Mouse (Mus musculus) C2C12 (cell line): ENCODE measurements around the gene Sox5. TPM values are rescaled to one million over a fixed set of nuclear protein-coding genes. Genes with fewer than 3 reads are reported as not detected.

Source experiments
- H3K27me3 ChIP-seq: one replicate; pipeline ENCODE4 v1.6.1; 2011; ENCODE audit not compliant: control insufficient read depth, insufficient read depth, insufficient read length
- H3K36me3 ChIP-seq: one replicate; pipeline ENCODE4 v1.6.1; 2011; ENCODE audit not compliant: control insufficient read depth, insufficient read depth
- H3K4me3 ChIP-seq: one replicate; pipeline ENCODE4 v1.5.1; 2011; ENCODE audit warnings: mild to moderate bottlenecking, control low read depth; ENCODE audit not compliant: poor library complexity, insufficient read depth, severe bottlenecking
- H3K79me2 ChIP-seq: one replicate; pipeline ENCODE4 v1.6.1; 2011; ENCODE audit not compliant: control insufficient read depth, insufficient read depth
- H3K79me3 ChIP-seq: one replicate; pipeline ENCODE4 v1.6.1; 2011; ENCODE audit warnings: low read depth, control low read depth
- H3ac ChIP-seq: one replicate; pipeline ENCODE3; 2011; ENCODE audit warnings: low read depth; ENCODE audit not compliant: control insufficient read depth, insufficient read length
- CEBPB ChIP-seq: IDR thresholded peaks from one replicate; pipeline ENCODE4 v1.6.1; 2011; ENCODE audit warnings: low read depth, mild to moderate bottlenecking, control low read depth, moderate library complexity
- CTCF ChIP-seq: IDR thresholded peaks from one replicate; pipeline ENCODE4 v1.5.1; 2011; ENCODE audit not compliant: control insufficient read depth, insufficient read depth, insufficient read length
- FOSL1 ChIP-seq: IDR thresholded peaks from one replicate; pipeline ENCODE4 v1.8.0; 2011; ENCODE audit warnings: mild to moderate bottlenecking, low read length; ENCODE audit not compliant: poor library complexity, insufficient read depth, severe bottlenecking
- MAX ChIP-seq: IDR thresholded peaks from one replicate; pipeline ENCODE4 v1.6.1; 2011; ENCODE audit warnings: mild to moderate bottlenecking, control low read depth
- MYOD1 ChIP-seq: IDR thresholded peaks from one replicate; pipeline ENCODE4 v1.6.1; 2011; ENCODE audit warnings: low read depth; ENCODE audit not compliant: control insufficient read depth, insufficient read length
- MYOG ChIP-seq: IDR thresholded peaks from one replicate; pipeline ENCODE4 v1.6.1; 2011; ENCODE audit not compliant: control insufficient read depth, insufficient read length; ENCODE audit errors: extremely low read depth
- USF1 ChIP-seq: IDR thresholded peaks from one replicate; pipeline ENCODE4 v1.6.1; 2011; ENCODE audit warnings: low read depth, mild to moderate bottlenecking, control low read depth, moderate library complexity
- polyA plus RNA-seq: library from polyadenylated mRNA; unstranded; fragments of >200 nt; fragmentation: generic; extraction: Trizol; gene quantifications from one replicate; pipeline ENCODE4 v1.2.1, GENCODE M21; 2012; ENCODE audit warnings: missing spikeins

Gene Sox5
- polyA plus RNA-seq, 1 experiment: 0.07 TPM

DNA sequence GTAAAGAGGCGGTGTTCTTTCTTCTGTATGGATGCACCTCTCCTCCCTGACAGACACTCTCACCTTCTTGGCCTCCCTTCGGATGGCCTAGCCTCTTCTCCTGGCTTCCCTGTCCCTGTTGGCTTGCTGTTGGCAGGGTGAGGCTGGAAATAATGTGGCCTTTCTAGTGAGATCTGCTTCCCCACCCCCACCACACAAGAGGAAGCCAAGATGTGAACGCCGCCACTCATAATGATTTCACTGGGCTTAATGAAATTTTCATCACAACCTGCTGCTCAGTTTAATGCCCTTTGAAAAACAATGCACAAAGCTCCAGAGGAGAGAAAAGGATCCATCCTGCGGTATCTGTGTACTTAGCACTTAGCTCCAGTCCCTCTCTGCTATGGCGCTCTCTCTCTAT, 670.2 kb downstream of the Sox5 start:
- TF ChIP-seq MYOD1 (no peak), MAX (no peak), FOSL1 (no peak), CTCF (no peak), MYOG (no peak), USF1 (no peak), CEBPB (no peak)
- H3K4me3 ChIP-seq: no peak overlapping the region
- H3K36me3 ChIP-seq: no peaks in the 10 kb centered on the region
- no peaks in the 10 kb centered on the region for H3K79me3 ChIP-seq
- H3ac ChIP-seq: no peak overlapping the region
- no peaks in the 10 kb centered on the region for H3K27me3 ChIP-seq
- H3K79me2 ChIP-seq: no peaks in the 10 kb centered on the region

DNA sequence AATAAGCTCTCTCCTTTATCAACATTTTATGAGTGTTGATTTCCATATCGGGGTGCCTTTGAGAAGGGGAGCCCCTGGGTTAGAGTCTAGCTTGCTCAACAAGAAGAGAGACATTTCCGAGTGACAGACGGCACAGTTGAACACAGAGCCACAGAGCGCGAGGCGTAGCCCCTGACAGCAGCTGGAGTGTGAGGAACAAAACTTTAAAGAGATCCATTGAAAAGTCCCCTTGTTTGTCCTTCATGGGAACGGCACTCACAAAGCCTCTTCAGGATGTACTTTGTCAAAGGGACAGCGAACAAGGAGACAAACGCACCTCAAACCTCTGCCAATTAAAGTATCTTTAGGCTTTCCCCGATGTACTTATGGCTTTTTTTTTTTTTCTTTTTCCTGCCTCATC, 674.9 kb downstream of the Sox5 start:
- H3K27me3 ChIP-seq: no peaks in the 10 kb centered on the region
- no peaks in the 10 kb centered on the region for H3K79me2 ChIP-seq
- H3ac ChIP-seq: no peak overlapping the region
- TF ChIP-seq FOSL1 (no peak), MYOG (no peak), MYOD1 (no peak), MAX (no peak), CEBPB (no peak), USF1 (no peak), CTCF (no peak)
- no peaks in the 10 kb centered on the region for H3K36me3 ChIP-seq
- no peak overlapping the region for H3K4me3 ChIP-seq
- H3K79me3 ChIP-seq: no peaks in the 10 kb centered on the region

DNA sequence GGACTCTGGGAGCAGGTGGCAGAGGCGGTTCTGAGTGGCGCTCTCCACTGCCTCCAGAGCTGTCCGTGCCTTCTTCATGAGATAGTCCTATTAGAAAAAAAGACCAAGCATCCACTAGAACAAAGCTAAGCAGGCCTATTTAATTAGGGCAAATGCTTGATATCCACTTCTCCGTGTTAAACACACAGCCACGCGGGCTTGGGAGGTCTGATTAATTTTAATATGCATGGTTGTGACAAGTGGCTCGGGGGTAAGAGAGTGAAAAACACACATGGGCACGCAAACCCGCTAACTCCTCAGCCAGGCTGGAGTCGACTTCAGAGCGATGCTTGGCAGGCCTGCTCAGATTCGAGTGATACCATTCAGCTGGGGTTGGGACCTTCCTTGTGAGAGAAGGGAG, 676.1 kb downstream of the Sox5 start:
- H3K27me3 ChIP-seq: no peaks in the 10 kb centered on the region
- H3K79me2 ChIP-seq: no peaks in the 10 kb centered on the region
- no peaks in the 10 kb centered on the region for H3K36me3 ChIP-seq
- H3ac ChIP-seq: no peak overlapping the region
- H3K79me3 ChIP-seq: no peaks in the 10 kb centered on the region
- H3K4me3 ChIP-seq: no peak overlapping the region
- TF ChIP-seq MYOD1 (no peak), MYOG (no peak), MAX (no peak), FOSL1 (no peak), USF1 (no peak), CTCF (no peak), CEBPB (no peak)

DNA sequence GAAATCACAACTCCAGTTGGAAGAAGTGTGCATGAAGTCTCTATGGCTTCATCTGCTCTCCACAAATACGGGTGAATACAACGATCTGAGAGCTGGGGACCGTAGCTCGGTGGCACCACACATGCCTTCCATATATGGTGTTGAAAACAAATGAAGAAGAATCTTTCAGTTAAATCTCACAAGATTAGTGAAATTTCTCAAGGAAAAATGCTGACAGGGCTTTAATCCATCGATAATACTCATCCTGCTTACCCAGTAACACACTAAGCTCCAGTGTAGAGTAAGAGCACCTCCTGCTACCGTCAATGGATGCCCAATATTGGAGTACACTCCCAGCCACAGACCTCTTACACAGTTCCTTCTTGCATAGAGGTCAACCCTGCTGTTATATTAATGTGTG, 678.2 kb downstream of the Sox5 start:
- no peak overlapping the region for H3ac ChIP-seq
- TF ChIP-seq CEBPB (no peak), MAX (no peak), CTCF (no peak), MYOG (no peak), MYOD1 (no peak), FOSL1 (no peak), USF1 (no peak)
- H3K27me3 ChIP-seq: no peaks in the 10 kb centered on the region
- H3K36me3 ChIP-seq: no peaks in the 10 kb centered on the region
- H3K79me2 ChIP-seq: no peaks in the 10 kb centered on the region
- H3K79me3 ChIP-seq: no peaks in the 10 kb centered on the region
- no peak overlapping the region for H3K4me3 ChIP-seq

DNA sequence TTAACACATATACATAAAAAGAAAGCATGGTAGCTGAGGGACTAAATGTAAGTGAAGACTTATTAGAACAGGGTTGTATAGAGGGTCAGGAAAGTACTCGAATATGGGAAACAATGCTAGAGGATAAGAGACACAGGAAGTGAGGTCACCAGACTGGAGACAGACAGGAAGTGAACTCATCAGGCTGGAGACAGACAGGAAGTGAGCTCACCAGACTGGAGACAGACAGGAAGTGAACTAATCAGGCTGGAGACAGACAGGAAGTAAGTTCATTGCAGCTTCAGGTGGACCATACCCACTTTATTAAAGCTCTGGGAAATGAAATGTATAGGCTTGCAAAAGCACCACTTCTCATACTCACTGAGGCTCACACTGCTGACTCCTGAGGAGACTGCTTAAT, 680.9 kb downstream of the Sox5 start:
- no peak for TF ChIP-seq FOSL1
- no peak for TF ChIP-seq MAX
- no peak for TF ChIP-seq USF1
- TF ChIP-seq MYOD1: no peak
- TF ChIP-seq CEBPB: no peak
- no peak for TF ChIP-seq CTCF
- no peak for TF ChIP-seq MYOG
- Histone ChIP-seq H3K79me3 (no peaks in the 10 kb centered on the region), H3K4me3 (no peak overlapping the region), H3K27me3 (no peaks in the 10 kb centered on the region), H3K79me2 (no peaks in the 10 kb centered on the region), H3ac (no peak overlapping the region), H3K36me3 (no peaks in the 10 kb centered on the region)

DNA sequence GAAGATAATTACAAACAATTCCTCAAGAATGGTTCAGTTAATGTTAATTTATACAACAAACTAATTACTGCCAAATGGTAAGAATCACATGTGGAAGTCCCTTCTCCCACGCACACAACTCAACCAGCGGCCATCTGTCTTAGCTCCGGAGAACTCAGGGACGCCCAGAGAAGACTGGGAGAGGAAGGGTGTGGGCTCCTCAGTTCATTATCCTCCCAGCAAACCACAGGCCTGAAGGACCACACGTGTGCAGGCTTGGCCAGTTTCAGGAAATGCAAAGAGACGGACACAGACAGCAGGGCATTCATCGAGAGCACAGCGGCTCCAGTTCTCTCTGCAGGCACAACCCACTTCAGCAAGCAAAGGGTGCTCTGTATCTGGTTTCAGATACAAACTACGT, 683.7 kb downstream of the Sox5 start:
- H3K36me3 ChIP-seq: no peaks in the 10 kb centered on the region
- no peaks in the 10 kb centered on the region for H3K79me2 ChIP-seq
- no peaks in the 10 kb centered on the region for H3K27me3 ChIP-seq
- H3ac ChIP-seq: no peak overlapping the region
- no peak overlapping the region for H3K4me3 ChIP-seq
- no peak for TF ChIP-seq FOSL1
- TF ChIP-seq MYOG: no peak
- no peak for TF ChIP-seq MYOD1
- TF ChIP-seq CTCF: no peak
- TF ChIP-seq USF1: no peak
- TF ChIP-seq CEBPB: no peak
- TF ChIP-seq MAX: no peak
- no peaks in the 10 kb centered on the region for H3K79me3 ChIP-seq
